Mouse (Mus musculus) c-Kit-positive CD71-negative TER-119-negative erythroid progenitor cells, embryonic 14.5 days (primary cell): ENCODE results near the gene Acmsd.
"Not testable (repeated sequence)": the region's sequence is repeated elsewhere in the genome, so short reads cannot be mapped to it uniquely, and the experiment has no call there.

Source experiments
- DNase-seq: peaks from one replicate; pipeline ENCODE4 v3.0.0-alpha.2; 2013; ENCODE audit warnings: low read depth

Gene Acmsd

GRCm38 (mm10) chr1:127729096-127729495, at the start of gene Acmsd:
TSS of gene Acmsd (plus strand) at chr1:127729413.
- no peak for DNase-seq

GRCm38 (mm10) chr1:127679498-127680133, 49.6 kb upstream of the Acmsd start, which contains the start of gene Tmem163:
TSS of gene Tmem163 (minus strand) at chr1:127679548.
- peak; percentile 53 for DNase-seq

- no peak for DNase-seq
Observed at GRCm38 (mm10) chr1:127696533-127696932, 32.7 kb upstream of the Acmsd start.

- DNase-seq = no peak
Observed at GRCm38 (mm10) chr1:127702187-127702586, 27.0 kb upstream of the Acmsd start.

GRCm38 (mm10) chr1:127706269-127706668, 22.9 kb upstream of the Acmsd start:
- DNase-seq = no peak

GRCm38 (mm10) chr1:127716441-127716840, 12.8 kb upstream of the Acmsd start:
- DNase-seq = no peak

- no peak for DNase-seq
Observed at GRCm38 (mm10) chr1:127718290-127718689, 10.9 kb upstream of the Acmsd start.

GRCm38 (mm10) chr1:127723596-127723995, 5.6 kb upstream of the Acmsd start:
- DNase-seq = no peak

- DNase-seq = no peak
Observed at GRCm38 (mm10) chr1:127731086-127731485, 1.9 kb downstream of the Acmsd start.

GRCm38 (mm10) chr1:127732435-127732834, 3.2 kb downstream of the Acmsd start:
- DNase-seq = no peak

- no peak for DNase-seq
Observed at GRCm38 (mm10) chr1:127732841-127733240, 3.6 kb downstream of the Acmsd start.

GRCm38 (mm10) chr1:127735356-127735755, 6.1 kb downstream of the Acmsd start:
- no peak for DNase-seq

- DNase-seq = no peak
Observed at GRCm38 (mm10) chr1:127750401-127751102, 21.3 kb downstream of the Acmsd start.

- no peak for DNase-seq
Observed at GRCm38 (mm10) chr1:127755806-127756205, 26.6 kb downstream of the Acmsd start.

- peak; percentile 40 for DNase-seq
Observed at GRCm38 (mm10) chr1:127756331-127757163, 27.3 kb downstream of the Acmsd start.

GRCm38 (mm10) chr1:127757164-127757545, 27.9 kb downstream of the Acmsd start:
- DNase-seq = not testable (repeated sequence)

GRCm38 (mm10) chr1:127765468-127765867, 36.3 kb downstream of the Acmsd start:
- peak; percentile 30 for DNase-seq

GRCm38 (mm10) chr1:127766741-127767140, 37.5 kb downstream of the Acmsd start:
- DNase-seq = no peak

GRCm38 (mm10) chr1:127773198-127773802, 44.1 kb downstream of the Acmsd start:
- DNase-seq = no peak

GRCm38 (mm10) chr1:127773803-127774500, 44.7 kb downstream of the Acmsd start, which contains the start of gene Ccnt2:
TSS of gene Ccnt2 (plus strand) at chr1:127774164.
- DNase-seq = peak; percentile 98

GRCm38 (mm10) chr1:127774501-127774880, 45.3 kb downstream of the Acmsd start:
- DNase-seq = peak; percentile 18
